Mouse (Mus musculus): Measurements from ENCODE around the gene Slc35f4.

DNA sequence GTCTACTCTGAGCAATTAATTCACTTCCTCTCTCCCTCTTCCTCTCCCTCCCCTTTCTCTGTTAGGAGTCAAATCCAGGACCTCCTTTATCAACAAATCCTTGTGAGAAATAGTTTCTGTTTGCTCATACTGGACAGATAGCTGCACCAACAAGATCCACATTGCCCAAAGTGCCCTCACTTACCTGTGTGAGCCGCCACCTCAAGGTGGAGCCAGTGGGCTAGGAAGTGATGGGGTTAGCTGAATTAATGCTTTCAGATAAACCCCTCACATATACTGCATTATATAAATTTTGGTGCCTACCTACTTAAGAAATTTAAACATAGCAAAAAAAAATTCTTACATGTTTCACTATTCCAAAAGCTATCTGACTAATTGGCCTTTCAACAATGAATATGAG is 133.4 kb downstream of the Slc35f4 start:
- TF ChIP-seq GATA1 (IDR thresholded peaks at IDR 0.05; ENCODE audit: low read length) (no peak), TAL1 (IDR thresholded peaks at IDR 0.05; ENCODE audit: low read length) (no peak)
